Mouse (Mus musculus) liver, embryonic 12.5 days (tissue): ENCODE measurements around the gene Faf1. TPM values are rescaled to one million over a fixed set of nuclear protein-coding genes. Genes with fewer than 3 reads are reported as not detected.

Experiments
- ATAC-seq: fragments of 200-750 bp; cut with Nextera tagmentation; 2 replicates; pipeline ENCODE4 v1.8.0; 2017; ENCODE audit warnings: moderate number of reproducible peaks, mild to moderate bottlenecking, moderate library complexity
- H3K27ac ChIP-seq: fragments of 300-500 bp; sonication (generic); 2 replicates; pipeline ENCODE4 v1.5.1; 2016; ENCODE audit warnings: mild to moderate bottlenecking
- H3K27me3 ChIP-seq: fragments of 300-500 bp; sonication (generic); replicated peaks from 2 replicates; pipeline ENCODE4 v1.6.1; 2016; ENCODE audit warnings: mild to moderate bottlenecking, moderate library complexity
- H3K36me3 ChIP-seq: fragments of 300-500 bp; sonication (generic); 2 replicates; pipeline ENCODE4 v1.6.1; 2016; ENCODE audit warnings: mild to moderate bottlenecking, moderate library complexity
- H3K4me1 ChIP-seq: fragments of 300-500 bp; sonication (generic); 2 replicates; pipeline ENCODE4 v1.6.1; 2016
- H3K4me2 ChIP-seq: fragments of 300-500 bp; sonication (generic); 2 replicates; pipeline ENCODE4 v1.6.1; 2016; ENCODE audit warnings: mild to moderate bottlenecking, moderate library complexity
- H3K4me3 ChIP-seq: fragments of 300-500 bp; sonication (generic); 2 replicates; pipeline ENCODE4 v1.5.1; 2016; ENCODE audit warnings: mild to moderate bottlenecking, moderate library complexity
- H3K9ac ChIP-seq: fragments of 300-500 bp; sonication (generic); 2 replicates; pipeline ENCODE4 v1.6.1; 2016; ENCODE audit warnings: mild to moderate bottlenecking, moderate library complexity
- H3K9me3 ChIP-seq: fragments of 300-500 bp; sonication (generic); replicated peaks from 2 replicates; pipeline ENCODE4 v1.6.1; 2016; ENCODE audit warnings: mild to moderate bottlenecking, moderate library complexity
- WGBS: fragments of 180-500 bp; shearing (Covaris S2); methylation state at CpG from one replicate; pipeline ENCODE4 v1.1.7; 2016; ENCODE audit not compliant: insufficient replicate concordance; 5-methylcytosine and 5-hydroxymethylcytosine counted together
- polyA plus RNA-seq: library from polyadenylated mRNA; unstranded; fragments of >200 nt; fragmentation: Nextera tagmentation; extraction: Ambion mirVana; gene quantifications from 2 replicates; pipeline ENCODE4 v1.2.1, GENCODE M21; 2016

Gene Faf1
- polyA plus RNA-seq, 1 experiment from 2014 or later: 31.4 TPM

DNA sequence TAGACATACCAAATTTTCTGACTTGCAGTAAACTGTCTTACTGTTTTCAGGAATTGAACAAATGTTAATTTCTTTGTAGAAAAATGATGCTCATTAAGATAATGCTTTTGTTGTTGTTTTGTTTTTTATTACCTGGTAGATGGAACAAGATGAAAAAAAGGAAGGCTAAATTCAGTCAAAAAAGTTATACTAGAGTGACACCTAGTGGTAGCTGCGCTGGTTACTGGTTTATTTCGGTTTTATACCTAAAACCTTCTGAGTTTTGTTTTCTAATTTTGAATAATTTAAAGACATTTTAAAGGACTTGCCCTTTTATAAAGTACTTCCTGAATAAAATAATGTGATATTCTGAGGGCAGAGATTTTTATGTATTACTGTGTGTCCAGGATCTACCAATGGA, 52.9 kb downstream of the Faf1 start:
- Histone ChIP-seq H3K9me3 (no peaks in the 10 kb centered on the region), H3K4me3 (no peak overlapping the region), H3K36me3 (peaks cover 3% of the 10 kb centered on the region; the same call in 1 of the 2 replicates), H3K4me1 (no peaks in the 10 kb centered on the region), H3K27ac (no peak overlapping the region), H3K27me3 (no peaks in the 10 kb centered on the region), H3K9ac (no peak overlapping the region), H3K4me2 (no peak overlapping the region)
- WGBS: 13% methylated on average over 2 of the region's 2 CpGs
- ATAC-seq: no peak

DNA sequence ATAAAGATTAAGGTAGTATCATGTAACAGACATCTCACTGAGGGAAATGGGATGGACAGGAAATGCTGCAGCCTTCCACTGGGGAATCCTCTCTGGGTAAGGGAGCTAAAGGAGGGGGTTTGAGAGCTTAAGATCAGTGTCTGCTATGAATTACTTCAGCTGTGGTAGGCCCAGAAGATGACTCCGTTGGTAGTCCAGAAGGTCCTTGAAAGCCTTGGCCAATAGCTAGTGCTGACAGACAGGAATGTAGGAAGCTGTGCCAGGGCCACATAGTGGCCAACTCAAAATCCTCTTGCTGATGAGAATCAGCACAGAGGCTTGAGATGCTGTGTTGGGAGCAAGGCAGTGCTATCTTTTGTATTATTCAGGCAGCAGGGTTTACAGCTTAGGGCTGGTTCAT, 59.4 kb downstream of the Faf1 start:
- no peak overlapping the region for H3K9ac ChIP-seq
- no peak overlapping the region for H3K4me2 ChIP-seq
- H3K4me3 ChIP-seq: no peak overlapping the region
- ATAC-seq: no peak
- H3K9me3 ChIP-seq: no peaks in the 10 kb centered on the region
- no peaks in the 10 kb centered on the region for H3K27me3 ChIP-seq
- 83% methylated on average over 1 of the region's 1 CpGs for WGBS
- no peaks in the 10 kb centered on the region for H3K4me1 ChIP-seq
- no peak overlapping the region for H3K27ac ChIP-seq
- H3K36me3 ChIP-seq: peaks cover 13% of the 10 kb centered on the region

DNA sequence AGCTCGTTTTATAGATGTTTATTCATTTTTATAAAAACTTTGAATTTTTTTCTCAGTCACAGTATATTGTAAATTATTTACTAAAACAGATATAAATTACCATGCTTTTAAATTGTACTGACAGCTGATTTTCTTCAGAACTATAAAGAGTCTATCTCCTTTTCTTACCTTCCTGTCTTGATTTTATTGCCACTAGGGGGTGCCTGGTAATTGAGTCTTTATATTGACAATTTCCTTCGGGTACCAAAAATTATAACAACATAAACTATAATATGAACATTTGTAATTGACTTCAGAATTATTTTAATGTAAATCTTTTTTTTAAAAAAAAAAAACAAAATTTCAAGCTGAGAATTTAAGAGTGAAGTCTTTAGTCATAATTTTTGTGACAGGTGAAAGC, 67.6 kb downstream of the Faf1 start:
- H3K4me1 ChIP-seq: no peaks in the 10 kb centered on the region

DNA sequence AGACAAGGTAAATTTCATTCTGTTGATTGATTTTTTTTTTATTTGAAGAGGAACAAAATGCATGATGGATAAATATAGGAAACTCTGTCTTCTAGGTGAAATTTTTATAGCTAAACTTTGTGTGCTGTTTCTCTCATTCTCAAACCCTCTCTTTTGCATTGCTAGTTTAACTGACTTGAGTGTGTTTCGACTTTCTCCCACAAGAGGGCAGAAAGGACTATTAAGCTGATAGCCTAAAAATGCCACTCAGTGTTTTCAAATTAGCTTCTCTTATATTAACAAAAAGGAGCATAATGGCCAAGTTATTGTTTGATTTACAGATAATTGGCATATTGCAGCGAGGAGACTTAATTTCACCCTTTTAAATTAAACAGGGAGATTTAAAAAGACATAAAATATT, 82.6 kb downstream of the Faf1 start:
- Histone ChIP-seq H3K4me2 (no peak overlapping the region), H3K4me3 (no peak overlapping the region), H3K27ac (no peak overlapping the region), H3K36me3 (0 out of 2 replicates have a peak, but pooled peaks cover 3% of the 10 kb centered on the region), H3K4me1 (no peaks in the 10 kb centered on the region), H3K9ac (no peak overlapping the region), H3K9me3 (no peaks in the 10 kb centered on the region), H3K27me3 (no peaks in the 10 kb centered on the region)
- no peak for ATAC-seq
- 42% methylated on average over 2 of the region's 2 CpGs for WGBS

More for the DNA sequence above, 67.6 kb downstream of the Faf1 start:
- Histone ChIP-seq H3K4me3 (no peak overlapping the region), H3K9ac (no peak overlapping the region), H3K9me3 (no peaks in the 10 kb centered on the region), H3K36me3 (peaks cover 6% of the 10 kb centered on the region; the same call in 1 of the 2 replicates), H3K27ac (no peak overlapping the region), H3K27me3 (no peaks in the 10 kb centered on the region), H3K4me2 (no peak overlapping the region)
- no peak for ATAC-seq
- WGBS: 80% methylated on average over 2 of the region's 2 CpGs

DNA sequence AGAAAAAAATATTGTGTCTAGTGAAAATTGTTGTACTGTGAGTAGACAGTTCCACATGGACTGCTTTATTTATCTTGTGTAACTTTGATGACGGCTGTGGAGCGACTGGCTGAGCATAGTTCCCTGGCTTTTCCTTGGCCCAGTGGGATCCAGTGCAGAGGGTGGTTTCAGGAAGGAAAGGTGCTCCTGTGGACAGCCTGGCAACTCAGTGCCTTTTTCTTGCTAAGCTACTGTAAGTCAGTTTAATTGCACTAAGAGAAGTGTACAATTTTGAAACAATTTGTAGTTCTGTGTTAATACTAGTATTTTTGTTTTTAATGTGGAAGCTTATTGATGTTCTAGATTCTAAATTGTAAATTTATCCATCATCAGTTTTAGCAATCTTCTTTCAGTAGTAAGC, 83.5 kb downstream of the Faf1 start:
- no peaks in the 10 kb centered on the region for H3K27me3 ChIP-seq
- no peak overlapping the region for H3K27ac ChIP-seq
- no peak for ATAC-seq
- no peak overlapping the region for H3K4me3 ChIP-seq
- H3K9ac ChIP-seq: no peak overlapping the region
- no peak overlapping the region for H3K4me2 ChIP-seq
- H3K4me1 ChIP-seq: no peaks in the 10 kb centered on the region
- 78% methylated on average over 2 of the region's 2 CpGs for WGBS
- no peaks in the 10 kb centered on the region for H3K9me3 ChIP-seq
- H3K36me3 ChIP-seq: 0 out of 2 replicates have a peak, but pooled peaks cover 3% of the 10 kb centered on the region

DNA sequence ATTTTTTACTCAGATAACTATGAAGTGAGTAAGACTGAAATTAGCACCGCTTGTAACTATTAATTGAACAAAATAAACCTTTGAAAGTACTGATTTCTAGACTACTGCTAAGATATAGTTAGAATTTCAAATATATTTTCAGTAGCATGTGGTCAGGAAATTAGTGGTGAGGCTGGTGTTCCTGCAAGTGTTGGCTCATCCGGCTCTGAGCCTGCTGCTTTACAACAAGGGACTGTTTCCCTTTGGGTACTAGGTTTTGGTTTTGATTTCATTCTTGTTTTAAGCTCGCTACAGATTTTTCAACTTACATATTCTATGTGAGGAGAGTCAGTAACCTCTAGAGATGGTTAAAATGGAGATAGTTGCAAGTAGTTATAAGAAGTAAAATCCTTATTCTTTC, 84.1 kb downstream of the Faf1 start:
- Histone ChIP-seq H3K9ac (no peak overlapping the region), H3K27ac (no peak overlapping the region), H3K27me3 (no peaks in the 10 kb centered on the region), H3K4me2 (no peak overlapping the region), H3K9me3 (no peaks in the 10 kb centered on the region), H3K36me3 (0 out of 2 replicates have a peak, but pooled peaks cover 3% of the 10 kb centered on the region), H3K4me3 (no peak overlapping the region), H3K4me1 (no peaks in the 10 kb centered on the region)
- no peak for ATAC-seq
- 70% methylated on average over 3 of the region's 3 CpGs for WGBS

DNA sequence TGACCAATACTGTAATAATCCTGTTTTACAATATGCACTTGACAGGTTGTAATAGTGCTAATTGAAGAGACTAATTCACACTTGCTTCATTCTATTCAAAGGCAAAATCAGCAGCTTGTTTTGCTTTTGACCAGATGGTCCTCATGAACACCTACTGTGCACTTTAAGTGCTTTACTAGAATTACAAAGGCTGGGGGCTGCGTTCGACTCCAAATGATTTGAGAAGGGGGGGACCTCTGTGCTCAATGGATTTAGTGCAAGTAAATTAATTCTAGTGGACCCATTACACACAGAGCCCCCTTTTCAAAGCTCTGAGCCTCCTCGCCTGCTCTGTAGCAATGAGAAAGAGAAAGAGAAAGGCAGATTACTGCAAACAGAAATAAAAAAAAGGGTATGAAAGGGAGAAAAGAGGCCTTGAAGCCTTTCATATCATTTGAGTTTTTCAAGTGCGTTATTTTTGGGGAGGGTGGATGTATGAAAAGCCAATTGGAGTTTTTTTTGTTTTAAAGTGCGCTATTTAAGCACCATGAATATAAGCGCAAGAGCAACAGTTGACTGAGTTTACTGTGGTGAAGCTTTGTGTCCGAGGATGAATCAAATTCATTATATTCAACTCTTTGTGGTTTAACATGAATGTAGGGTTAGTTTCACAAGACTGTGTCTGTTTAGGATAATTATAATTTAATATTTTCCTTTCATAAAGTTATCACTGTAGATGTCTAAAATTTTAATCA, 86.5 kb downstream of the Faf1 start:
- ATAC-seq: no peak
- no peaks in the 10 kb centered on the region for H3K36me3 ChIP-seq
- H3K9ac ChIP-seq: no peak overlapping the region
- no peak overlapping the region for H3K4me3 ChIP-seq
- H3K27me3 ChIP-seq: no peaks in the 10 kb centered on the region
- no peaks in the 10 kb centered on the region for H3K4me1 ChIP-seq
- WGBS: 77% methylated on average over 7 of the region's 7 CpGs
- no peak overlapping the region for H3K4me2 ChIP-seq
- no peaks in the 10 kb centered on the region for H3K9me3 ChIP-seq
- no peak overlapping the region for H3K27ac ChIP-seq

DNA sequence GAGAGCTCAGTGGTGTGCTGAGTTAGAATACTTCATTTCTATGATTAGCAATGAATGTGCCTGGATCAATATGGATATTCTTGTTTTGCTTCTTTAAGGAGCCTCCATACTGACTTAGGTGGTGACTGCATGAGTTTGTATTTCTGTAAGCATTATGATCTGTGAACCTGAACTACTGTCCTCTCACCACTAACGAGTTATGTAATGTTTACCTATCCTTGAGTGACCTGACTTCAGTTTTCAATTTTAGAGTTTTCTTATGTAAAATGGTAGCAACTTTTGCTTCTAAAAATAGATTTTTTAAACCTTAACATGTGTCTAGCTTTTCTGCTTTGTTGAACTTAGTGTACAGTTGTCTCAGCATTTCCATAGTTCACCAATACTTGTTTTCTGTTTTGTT, 92.7 kb downstream of the Faf1 start:
- Histone ChIP-seq H3K9me3 (no peaks in the 10 kb centered on the region), H3K4me3 (no peak overlapping the region), H3K27me3 (no peaks in the 10 kb centered on the region), H3K4me1 (no peaks in the 10 kb centered on the region), H3K27ac (no peak overlapping the region), H3K4me2 (no peak overlapping the region), H3K36me3 (no peaks in the 10 kb centered on the region), H3K9ac (no peak overlapping the region)
- ATAC-seq: no peak
- 78% methylated on average over 1 of the region's 1 CpGs for WGBS

DNA sequence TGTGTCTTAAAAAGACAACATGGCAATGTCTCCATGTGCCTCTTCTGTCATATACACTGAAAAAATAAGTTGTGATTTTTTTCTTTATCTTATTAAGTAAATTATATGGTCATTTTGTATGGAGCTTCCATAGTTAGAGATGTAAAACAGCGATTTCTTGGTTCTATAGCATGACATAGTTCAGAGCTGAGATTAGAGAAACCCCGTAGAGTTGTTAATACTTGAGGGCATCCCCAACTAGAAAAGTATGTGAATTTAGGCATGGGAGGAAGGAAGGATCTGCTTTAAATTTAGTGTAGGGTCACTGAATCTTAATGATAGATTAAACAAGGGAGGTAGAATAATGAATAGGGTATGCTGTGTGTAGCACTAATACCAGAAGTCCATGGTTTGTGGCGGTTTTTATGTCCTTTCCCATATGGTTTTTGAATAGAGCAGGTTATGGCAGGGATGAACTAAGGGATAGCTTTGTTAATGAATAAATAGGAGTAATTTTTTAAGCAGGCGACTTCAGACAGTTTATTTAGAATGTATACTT, 106.3 kb downstream of the Faf1 start:
- Histone ChIP-seq H3K4me2 (no peak overlapping the region), H3K36me3 (no peaks in the 10 kb centered on the region), H3K4me3 (no peak overlapping the region), H3K27ac (no peak overlapping the region), H3K9me3 (no peaks in the 10 kb centered on the region), H3K4me1 (no peaks in the 10 kb centered on the region), H3K9ac (no peak overlapping the region), H3K27me3 (no peaks in the 10 kb centered on the region)
- ATAC-seq: no peak
- 87% methylated on average over 4 of the region's 4 CpGs for WGBS

DNA sequence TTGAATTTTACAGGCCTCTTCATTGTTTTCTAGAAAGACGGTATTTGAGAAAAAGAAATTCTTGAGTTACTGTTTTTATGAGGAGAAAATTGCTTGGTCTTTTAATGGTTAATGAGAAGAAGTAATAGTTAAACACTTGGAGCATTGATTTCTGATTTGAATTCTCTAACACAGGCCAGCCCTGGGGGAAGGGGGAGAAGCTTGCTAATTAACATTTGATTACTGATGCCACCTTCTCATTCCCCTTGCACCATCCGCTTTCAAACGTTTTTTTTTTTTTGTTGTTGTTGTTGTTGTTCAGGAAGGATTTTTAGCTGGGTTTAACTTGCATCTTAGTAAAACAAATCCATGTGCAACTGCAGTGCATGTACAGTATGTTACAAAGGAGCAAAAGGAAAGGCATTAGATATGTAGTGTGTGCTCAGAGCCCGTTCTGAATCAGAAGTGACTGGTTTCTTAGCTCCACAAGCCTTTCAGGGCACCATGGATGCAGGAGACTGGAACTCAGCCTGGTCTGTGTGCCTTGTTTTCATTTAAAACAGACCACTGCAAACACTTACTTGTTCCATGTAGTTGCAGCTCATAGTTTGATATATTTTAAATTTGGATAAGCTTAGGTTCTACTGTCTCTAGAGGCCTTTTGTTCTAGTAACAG, 113.1 kb downstream of the Faf1 start:
- Histone ChIP-seq H3K4me3 (no peak overlapping the region), H3K27ac (no peak overlapping the region), H3K27me3 (no peaks in the 10 kb centered on the region), H3K4me2 (no peak overlapping the region), H3K36me3 (no peaks in the 10 kb centered on the region), H3K9ac (no peak overlapping the region), H3K9me3 (no peaks in the 10 kb centered on the region), H3K4me1 (peaks cover 16% of the 10 kb centered on the region)
- WGBS: 69% methylated on average over 4 of the region's 4 CpGs
- no peak for ATAC-seq

DNA sequence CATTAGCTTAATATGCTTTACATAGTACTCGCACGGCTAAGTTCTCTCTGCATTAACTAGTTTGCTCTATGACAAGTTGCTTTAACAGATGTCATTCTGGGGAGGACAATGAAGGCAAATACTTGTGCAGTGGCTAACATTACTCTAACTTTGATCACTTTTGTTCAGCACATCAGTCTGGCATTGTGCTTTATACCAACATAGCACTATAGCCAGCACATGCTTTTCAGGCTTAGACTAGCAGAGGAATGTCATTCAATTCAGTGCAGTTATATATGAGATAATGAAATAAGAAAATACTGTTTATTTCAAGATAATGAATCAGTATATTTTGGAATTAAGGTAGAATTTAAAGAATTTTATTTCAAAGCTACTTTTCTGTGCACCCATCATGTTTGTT, 115.9 kb downstream of the Faf1 start:
- Histone ChIP-seq H3K9ac (no peak overlapping the region), H3K4me2 (no peak overlapping the region), H3K27me3 (no peaks in the 10 kb centered on the region), H3K27ac (no peak overlapping the region), H3K4me1 (peaks cover 16% of the 10 kb centered on the region), H3K9me3 (no peaks in the 10 kb centered on the region), H3K36me3 (peaks cover 5% of the 10 kb centered on the region; the same call in 1 of the 2 replicates), H3K4me3 (no peak overlapping the region)
- ATAC-seq: no peak
- WGBS: 89% methylated on average over 2 of the region's 2 CpGs

DNA sequence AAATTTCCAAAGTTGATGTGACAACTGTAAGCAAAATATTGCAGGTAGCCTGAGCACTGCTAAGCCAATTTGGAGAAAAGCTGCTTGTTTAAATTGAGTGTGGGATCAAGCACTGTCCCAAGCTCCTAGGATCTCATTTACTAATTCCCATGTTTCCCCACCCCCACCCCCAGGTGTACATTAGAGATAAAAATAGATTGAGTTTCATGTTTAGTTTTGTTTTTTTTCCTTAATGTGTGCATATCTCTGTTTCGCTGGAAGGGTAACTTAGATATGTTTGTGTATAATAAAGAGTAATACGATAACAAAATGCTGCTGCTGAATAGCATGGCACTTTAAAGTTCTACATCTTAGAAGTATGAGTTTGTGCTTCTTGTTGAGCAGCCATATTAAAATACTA, 116.7 kb downstream of the Faf1 start:
- Histone ChIP-seq H3K27me3 (no peaks in the 10 kb centered on the region), H3K9me3 (no peaks in the 10 kb centered on the region), H3K4me2 (no peak overlapping the region), H3K9ac (no peak overlapping the region), H3K4me3 (no peak overlapping the region), H3K27ac (no peak overlapping the region), H3K4me1 (peaks cover 16% of the 10 kb centered on the region), H3K36me3 (peaks cover 5% of the 10 kb centered on the region; the same call in 1 of the 2 replicates)
- 0 out of 2 replicates have a peak, but pooled peaks have one; percentile 37 for ATAC-seq
- 49% methylated on average over 2 of the region's 2 CpGs for WGBS
